Mouse (Mus musculus): ENCODE measurements around the gene Il18.
"Not testable (repeated sequence)": the region's sequence is repeated elsewhere in the genome, so short reads cannot be mapped to it uniquely, and the experiment has no call there.

The Il18 gene

DNA sequence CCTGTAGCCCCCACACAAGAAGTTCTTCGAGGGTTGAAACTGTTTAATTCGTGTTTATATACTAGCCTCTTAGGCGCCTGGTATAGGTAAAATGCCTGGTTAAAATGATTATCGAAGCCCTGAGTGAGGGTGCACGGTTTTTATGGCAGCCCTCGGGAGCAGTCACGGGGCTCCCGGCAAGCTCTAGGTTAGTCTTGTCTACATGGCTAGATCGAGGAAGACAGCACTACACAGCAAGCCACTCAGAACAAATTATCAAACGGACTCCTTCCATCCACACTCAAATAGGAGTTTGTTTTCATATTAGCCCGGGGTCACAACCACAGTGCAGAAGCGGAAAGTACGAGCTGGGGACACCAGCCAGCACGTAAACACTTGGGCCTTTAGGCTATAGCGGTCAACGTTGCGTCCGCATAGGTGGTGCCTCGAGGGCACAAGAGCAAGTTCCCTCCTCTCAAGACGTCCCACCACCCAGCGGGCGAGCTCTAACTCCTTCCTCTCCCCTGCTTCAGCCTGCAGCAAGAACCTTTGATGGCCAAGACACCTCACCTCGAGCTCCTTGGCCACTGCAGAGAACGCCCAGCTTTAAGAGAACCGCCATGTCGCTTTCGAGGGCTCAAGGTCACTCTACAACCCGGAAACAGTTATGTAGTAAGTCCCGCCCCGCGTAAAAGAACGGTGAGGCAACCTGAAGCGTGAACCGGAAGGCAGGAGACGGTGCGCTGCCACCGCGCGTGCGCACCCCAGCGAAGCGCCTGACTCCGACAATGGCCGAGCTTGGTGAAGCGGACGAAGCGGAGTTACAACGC, 48.8 kb downstream of the Il18 start, which contains the start of the genes Sdhd and Timm8b:
TSS of gene Sdhd (minus strand) at position 624 of the 809 bp plus-strand sequence.
TSS of gene Timm8b (plus strand) at position 722 of the 809 bp plus-strand sequence.
- DNase-seq (ENCODE audit: low read depth, low spot score): peak; percentile 91

DNA sequence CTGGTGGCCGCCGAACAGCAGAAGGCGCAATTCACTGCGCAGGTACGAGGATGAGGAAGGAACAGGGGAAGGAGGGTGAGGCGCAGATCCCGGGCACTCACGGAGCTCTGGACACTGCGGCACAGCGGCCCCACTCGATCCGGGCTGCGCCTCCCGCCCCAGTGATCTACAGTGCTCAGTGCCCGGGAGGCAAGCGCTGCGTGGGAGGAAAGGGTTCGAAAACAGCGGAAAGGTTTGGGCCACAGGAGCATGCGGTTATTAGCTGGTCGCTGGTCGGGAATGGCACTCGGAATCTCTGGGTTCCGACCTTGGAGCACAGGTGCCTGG, 49.3 kb downstream of the Il18 start:
- DNase-seq (ENCODE audit: low read depth, low spot score): no peak

DNA sequence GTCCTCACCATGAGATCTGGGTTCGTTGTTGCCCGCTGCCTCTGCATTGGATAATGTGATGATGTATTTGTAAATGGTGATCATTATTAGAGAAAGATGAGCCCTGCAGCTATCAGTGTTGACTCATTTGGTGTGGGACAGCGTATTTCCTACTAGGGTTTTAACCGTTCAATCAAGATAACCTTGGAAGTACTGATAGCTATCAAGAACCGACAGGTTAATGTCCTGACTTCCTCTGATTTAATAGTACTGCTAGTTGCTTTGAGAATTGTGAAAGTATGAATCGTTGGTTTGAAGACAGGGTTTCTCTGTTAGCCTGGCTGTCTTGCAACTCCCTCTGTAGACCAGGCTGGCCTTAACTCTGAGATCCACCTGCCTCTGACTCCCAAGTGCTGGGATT, 49.7 kb downstream of the Il18 start:
- no peak for DNase-seq (ENCODE audit: low read depth, low spot score)

DNA sequence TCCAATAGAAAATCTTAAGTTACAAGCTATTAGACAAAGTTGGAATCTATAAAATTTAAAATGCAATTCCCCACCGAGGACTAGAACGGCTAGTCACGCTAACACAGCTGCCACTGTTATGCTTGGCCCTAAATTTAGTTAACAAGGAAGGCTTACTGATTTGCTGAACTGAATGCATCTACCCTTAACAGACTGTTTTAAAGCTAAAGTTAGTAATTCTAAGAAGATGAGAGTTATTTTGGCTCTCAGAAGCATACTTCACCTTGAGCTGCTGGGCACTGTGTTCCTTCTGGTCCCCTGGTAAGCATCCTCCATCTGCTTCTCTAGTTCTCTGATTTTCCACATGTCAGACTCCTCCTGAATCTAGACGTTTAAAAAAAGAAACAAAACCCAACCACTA, 57.5 kb downstream of the Il18 start:
- DNase-seq (ENCODE audit: low read depth, low spot score): no peak

DNA sequence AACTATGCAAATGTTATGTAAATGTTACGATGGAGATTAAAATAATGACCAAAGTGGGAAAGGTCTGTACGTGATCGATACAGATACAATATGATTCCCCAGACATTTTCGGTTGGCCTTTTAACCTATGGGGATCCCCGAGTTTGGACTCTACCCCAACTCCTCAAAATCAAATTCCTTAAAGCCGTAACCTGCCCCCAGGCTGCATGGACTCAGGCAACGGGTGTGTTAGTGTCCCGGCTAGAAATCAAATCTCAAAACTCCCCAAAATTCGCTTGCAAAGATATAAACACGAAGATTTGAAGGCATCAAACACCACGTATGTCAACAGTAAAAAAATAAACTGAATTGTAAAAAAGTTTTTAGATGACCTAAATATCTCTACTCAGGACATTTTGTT, 61.5 kb downstream of the Il18 start:
- DNase-seq (ENCODE audit: low read depth, low spot score): no peak

DNA sequence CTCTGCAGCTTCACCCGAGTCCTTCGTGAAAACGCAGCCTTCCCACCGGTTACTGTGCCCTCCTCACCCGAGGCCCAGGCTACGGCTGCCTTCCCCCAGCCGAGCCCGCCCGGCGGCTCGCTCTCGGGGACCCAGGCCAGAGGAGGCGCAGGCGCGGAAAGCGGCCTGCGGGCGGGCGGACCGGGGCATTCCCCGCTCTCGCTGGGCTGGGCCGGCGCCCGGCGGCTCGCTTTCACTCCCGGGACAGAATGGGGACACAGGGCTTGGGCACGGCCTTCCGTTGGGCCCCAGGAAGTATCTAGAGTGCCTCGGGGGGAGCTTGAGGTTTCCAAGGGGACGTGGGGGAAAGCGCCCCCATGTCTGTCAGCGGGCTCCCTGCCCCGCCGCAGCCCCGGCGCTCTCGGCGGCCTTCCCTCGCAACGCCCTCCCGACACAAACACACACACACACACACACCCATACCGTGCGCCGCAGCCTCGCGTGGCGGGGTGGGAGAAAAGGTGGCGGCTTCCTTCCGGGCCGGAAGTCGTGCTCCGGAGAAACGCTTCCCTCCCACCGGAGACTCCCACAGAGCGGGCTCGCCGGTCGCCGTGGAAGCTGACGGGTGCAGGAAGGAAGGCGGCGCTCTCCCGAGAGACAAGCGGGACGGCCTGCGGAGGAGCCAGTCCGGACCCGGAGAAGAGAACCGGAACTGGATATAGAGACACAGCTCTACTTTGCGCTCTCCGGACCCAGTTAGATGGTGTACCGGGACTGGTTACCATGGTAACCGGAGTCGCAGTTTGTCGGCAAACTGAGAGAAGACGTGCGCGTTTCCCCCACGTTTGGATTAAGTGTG, 62.4 kb downstream of the Il18 start, which contains the start of the genes Pih1d2 and Nkapd1:
TSS of gene Pih1d2 (plus strand) at position 556 of the 838 bp plus-strand sequence.
TSS of gene Nkapd1 (minus strand) at position 699 of the 838 bp plus-strand sequence.
- DNase-seq (ENCODE audit: low read depth, low spot score): peak; percentile 76

DNA sequence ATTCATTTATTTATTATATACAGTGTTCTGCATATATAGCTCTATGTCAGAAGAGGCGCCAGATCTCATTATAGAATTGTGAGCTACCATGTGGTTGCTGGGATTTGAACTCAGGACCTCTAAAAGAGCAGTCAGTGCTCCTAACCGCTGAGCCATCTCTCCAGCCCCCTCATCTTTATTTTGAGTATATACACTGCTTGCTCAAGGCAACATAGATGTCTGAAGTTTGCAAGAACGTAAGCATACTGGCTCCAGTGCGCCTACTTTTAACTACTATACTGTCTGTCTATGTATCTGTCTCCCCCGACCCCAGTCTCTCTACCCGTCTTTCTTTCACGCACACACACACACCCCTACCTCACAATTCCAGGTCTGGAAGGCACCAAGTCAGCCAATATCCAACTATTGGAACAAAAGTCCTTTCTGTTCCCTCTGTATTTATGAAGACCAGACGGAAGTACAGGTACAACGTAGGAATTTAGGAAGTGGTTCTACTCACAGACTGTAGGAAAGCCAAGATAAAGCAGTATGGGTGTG, 63.2 kb downstream of the Il18 start:
- no peak for DNase-seq (ENCODE audit: low read depth, low spot score)

DNA sequence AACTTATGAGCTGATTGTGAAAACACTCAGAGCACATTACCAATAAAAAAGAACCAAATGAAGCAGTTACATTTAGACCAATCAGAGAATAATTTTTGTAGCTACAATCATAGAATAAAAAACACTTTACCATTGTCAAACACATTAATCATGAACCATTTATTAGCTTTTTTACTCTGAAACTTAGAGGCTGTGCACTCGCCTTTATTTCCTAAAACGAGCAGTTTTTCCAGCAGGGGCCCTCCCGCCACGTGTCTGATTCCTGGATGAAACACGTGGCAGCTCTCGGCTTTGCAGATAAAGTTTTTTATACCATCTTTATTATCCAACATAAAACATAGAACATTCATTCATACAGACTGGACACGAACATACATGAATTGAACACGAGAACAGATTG, 76.3 kb downstream of the Il18 start:
- DNase-seq (ENCODE audit: low read depth, low spot score): not testable (repeated sequence)
